Mouse (Mus musculus): ENCODE results near the gene Rdh13. TPM values are rescaled to one million over a fixed set of nuclear protein-coding genes. Genes with fewer than 3 reads are reported as not detected.

The Rdh13 gene
- polyA plus RNA-seq (2012; rRNA removed), result 45.4 and 46.2 TPM in 2 replicates

DNA sequence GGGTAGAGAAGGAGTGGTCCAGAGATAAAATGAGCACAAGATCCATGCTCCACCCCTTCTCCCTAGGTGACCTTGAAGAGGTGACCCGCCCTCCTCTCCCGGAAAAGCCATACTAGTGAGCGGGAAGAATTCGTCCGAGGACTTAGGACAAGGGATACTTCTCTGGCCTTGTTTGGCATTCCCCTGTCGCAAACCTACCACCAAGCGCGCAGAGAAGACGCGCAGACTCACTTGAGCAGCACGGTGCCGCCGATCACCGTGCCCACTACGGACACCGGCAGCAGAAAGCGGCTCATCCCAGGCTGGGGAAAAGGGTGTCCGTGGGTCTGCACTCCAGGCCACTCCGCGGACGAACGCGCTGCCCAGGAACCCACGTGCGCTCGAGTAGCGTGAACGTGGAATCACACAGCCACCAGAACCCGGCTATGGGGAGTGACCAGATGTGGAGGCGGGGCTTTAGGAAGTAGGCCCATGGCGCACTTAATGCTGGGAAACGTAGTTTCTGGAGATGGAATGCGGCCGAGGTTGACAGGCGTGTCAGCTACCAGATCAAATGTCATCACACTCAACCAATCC is at the start of gene Rdh13:
Gene Rdh13, minus strand, starts transcription at position 434 of the 576 bp plus-strand sequence.

DNA sequence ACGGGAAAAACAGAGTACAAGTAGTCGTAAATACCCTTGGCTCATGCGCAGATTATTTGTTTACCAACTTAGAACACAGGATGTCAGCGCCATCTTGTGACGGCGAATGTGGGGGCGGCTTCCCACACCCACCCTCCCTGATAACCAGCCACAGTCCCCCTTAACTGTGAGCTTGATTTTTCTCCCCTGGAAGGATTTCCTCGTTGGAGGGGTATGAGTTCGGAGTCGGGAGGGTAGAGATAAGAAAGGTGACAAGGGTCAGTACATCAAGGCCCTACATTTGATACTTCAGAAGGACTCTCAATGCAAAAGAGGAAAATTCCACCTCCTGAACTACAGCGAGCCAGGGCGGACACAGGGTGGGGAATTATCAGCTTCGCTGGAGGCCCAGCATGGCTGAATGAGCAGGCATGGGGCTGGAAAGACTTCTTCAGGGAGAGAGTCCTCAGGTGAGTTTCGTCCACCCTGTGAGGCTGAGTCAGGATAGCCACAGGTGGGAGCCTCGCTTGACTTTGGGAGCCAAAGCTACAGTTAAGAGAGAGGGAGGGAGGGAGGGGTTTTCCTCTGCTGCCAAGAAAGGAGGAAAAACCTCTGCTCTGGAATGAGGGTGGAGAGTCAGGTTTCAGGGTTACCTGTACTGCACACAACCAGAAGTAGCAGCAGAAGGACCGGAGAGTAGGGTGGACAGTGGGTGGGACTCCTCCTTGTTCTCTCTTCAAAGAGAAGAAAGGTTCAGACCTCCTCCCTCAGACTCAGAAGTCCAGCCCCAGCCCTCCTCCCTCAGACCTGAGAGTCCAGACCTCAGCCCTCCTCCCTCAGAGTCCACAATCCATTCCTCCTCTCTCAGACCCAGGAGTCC is 15.4 kb upstream of the Rdh13 start, which contains the start of gene Eps8l1:
Gene Eps8l1, plus strand, starts transcription at position 99 of the 859 bp plus-strand sequence.

DNA sequence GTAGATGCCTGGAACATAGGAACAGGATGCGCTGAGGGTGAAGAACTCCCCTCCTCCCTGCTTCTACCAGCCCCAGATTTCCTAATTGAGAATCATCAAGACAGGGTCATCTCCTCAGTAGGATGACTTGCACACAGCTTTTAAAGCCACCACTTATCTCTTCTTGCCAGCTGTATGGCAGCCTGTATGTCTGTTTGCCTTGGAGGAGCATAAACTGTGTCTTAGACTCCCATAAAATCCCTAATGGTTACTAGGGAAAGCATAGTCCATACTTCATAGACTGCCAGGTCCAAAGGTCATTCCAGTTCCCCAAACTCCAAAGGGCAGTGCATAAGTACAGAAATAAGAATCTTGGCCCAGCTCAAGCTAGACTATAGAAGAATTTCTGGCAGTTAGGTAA is 47.7 kb downstream of the Rdh13 start, which contains the start of gene Gp6:
Gene Gp6, minus strand, starts transcription at position 15 of the 400 bp plus-strand sequence.

Other genes starting within 250 kb of the Rdh13 start
- gene Lilra5, start 207.9 kb downstream of the Rdh13 start, polyA plus RNA-seq (2012; rRNA removed), result 0.03 and 0.09 TPM in 2 replicates
- gene Ncr1, start 107.9 kb downstream of the Rdh13 start, polyA plus RNA-seq (2012; rRNA removed), result not detected in 2 replicates
- 0.01 TPM in 1 of 2 replicates, not detected in the other for gene Gp6, start 47.9 kb downstream of the Rdh13 start, polyA plus RNA-seq (2012; rRNA removed)
- gene Eps8l1, start 15.0 kb upstream of the Rdh13 start, polyA plus RNA-seq (2012; rRNA removed), result 3.7 and 5.0 TPM in 2 replicates
- 71.2 and 86.7 TPM in 2 replicates for gene Ppp1r12c, start 56.0 kb upstream of the Rdh13 start, polyA plus RNA-seq (2012; rRNA removed)
- gene Tnnt1, start 70.7 kb upstream of the Rdh13 start, polyA plus RNA-seq (2012; rRNA removed), result 1.8 and 16.1 TPM in 2 replicates
- 3.9 and 4.7 TPM in 2 replicates for gene Tnni3, start 78.6 kb upstream of the Rdh13 start, polyA plus RNA-seq (2012; rRNA removed)
- 3.3 and 4.1 TPM in 2 replicates for gene Dnaaf3, start 86.8 kb upstream of the Rdh13 start, polyA plus RNA-seq (2012; rRNA removed)
- gene Syt5, start 101.9 kb upstream of the Rdh13 start, polyA plus RNA-seq (2012; rRNA removed), result 181 and 203 TPM in 2 replicates
- gene Ptprh, start 158.4 kb upstream of the Rdh13 start, polyA plus RNA-seq (2012; rRNA removed), result 3.0 and 3.2 TPM in 2 replicates
- 37.0 and 37.6 TPM in 2 replicates for gene Tmem86b, start 185.8 kb upstream of the Rdh13 start, polyA plus RNA-seq (2012; rRNA removed)
- gene Ppp6r1, start 213.4 kb upstream of the Rdh13 start, polyA plus RNA-seq (2012; rRNA removed), result 101 and 103 TPM in 2 replicates
- gene Hspbp1, start 239.4 kb upstream of the Rdh13 start, polyA plus RNA-seq (2012; rRNA removed), result 102 and 104 TPM in 2 replicates
- 143 and 158 TPM in 2 replicates for gene Brsk1, start 245.0 kb upstream of the Rdh13 start, polyA plus RNA-seq (2012; rRNA removed)